Mouse (Mus musculus): ENCODE data around the gene Egflam. TPM values are rescaled to one million over a fixed set of nuclear protein-coding genes. Genes with fewer than 3 reads are reported as not detected.

The Egflam gene
- total RNA-seq, 1 experiment, result 0.54 TPM

DNA sequence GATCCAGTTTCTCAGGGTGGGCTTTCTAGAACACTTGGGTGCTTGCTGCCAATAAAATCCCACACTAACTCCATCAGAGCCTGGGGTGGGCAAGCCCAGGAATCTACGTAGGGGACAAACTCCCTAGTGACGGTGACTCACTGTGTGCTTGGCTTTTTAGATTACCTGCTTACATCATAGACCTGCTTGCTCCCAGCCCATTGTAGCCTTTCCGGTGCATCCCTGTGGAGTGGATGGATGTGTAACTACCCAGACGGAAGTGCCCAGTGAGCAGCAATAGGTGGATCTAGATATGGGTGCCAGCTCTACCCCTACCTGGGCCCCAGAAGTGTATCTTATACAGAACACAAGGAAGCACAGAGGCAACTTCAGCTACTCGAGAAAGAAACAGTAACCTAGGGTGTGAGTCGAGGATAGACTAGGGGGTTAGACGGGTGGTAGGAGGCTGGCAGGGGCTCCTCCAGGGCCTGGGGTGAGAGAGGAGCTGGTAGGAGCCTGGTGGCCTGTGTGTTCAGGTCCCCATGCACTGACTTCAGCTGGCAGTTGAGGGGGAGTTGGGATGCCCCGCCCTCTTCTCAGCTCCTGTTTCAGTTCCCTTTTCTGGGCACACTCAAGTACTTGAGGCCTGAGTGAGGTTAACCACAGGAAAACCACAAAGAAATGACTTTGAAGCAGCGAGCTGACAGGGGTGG, 181.5 kb downstream of the Egflam start:
- H3K9ac ChIP-seq (ENCODE audit: insufficient read depth, low read depth, low read length, poor library complexity, severe bottlenecking), result no peak overlapping the region
- TF ChIP-seq CHD2 (IDR thresholded peaks at IDR 0.05; ENCODE audit: low read depth, low read length) (no peak), HCFC1 (IDR thresholded peaks at IDR 0.05; ENCODE audit: borderline replicate concordance, insufficient read depth, low read length) (no peak), ZC3H11A (IDR thresholded peaks at IDR 0.05; ENCODE audit: borderline replicate concordance, low read depth, low read length) (no peak), ZNF384 (IDR thresholded peaks at IDR 0.05; ENCODE audit: low read depth, low read length) (no peak), MAFK (IDR thresholded peaks at IDR 0.05; ENCODE audit: insufficient read depth, low read depth, low read length) (no peak)
- no peak overlapping the region for H3K27ac ChIP-seq (ENCODE audit: insufficient read depth, low read depth, low read length, poor library complexity, severe bottlenecking)
- no peaks in the 10 kb centered on the region for H3K36me3 ChIP-seq (ENCODE audit: control insufficient read depth, insufficient read depth, low read length, poor library complexity, severe bottlenecking)
- no peak overlapping the region for H3K4me3 ChIP-seq (ENCODE audit: insufficient read depth in 1 of 2, low read depth in 1 of 2, low read length in 2 of 2, poor library complexity in 1 of 2, severe bottlenecking in 1 of 2)
- H3K4me1 ChIP-seq (ENCODE audit: control insufficient read depth in 2 of 2, insufficient read depth in 2 of 2, low read length in 2 of 2, poor library complexity in 1 of 2), result no peaks in the 10 kb centered on the region
- no peak for DNase-seq (ENCODE audit: low read depth, low spot score)
- no peaks in the 10 kb centered on the region for H3K9me3 ChIP-seq (ENCODE audit: control insufficient read depth, insufficient read depth, low read depth, low read length)
- in situ Hi-C loops (cut with MboI; ENCODE audit: low sequenced_read_pairs in 2 of 2, unreplicated experiment in 2 of 2), result loop anchor here in 1 of 2 experiments (25.0 kb wide), 2 partner anchors 304 to 579 kb away; no protein-coding TSS in a partner anchor

DNA sequence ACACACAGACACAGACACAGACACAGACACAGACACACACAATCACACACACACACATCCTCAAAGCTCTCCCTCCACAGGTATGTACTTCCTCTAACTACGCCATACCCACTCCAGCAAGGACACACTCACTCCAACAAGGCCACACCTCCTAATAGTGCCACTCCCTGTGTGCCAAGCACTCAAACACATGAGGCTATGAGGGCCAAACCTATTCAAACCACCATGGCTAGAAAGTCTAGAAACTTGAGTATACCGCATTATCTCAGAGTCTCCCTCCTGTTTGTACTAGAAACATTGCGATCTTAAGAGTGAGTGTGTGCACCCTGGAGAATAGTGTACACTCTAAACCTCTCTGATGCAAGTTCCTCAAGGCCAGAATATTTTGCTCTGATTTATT, 182.3 kb downstream of the Egflam start:
- Histone ChIP-seq H3K4me1 (ENCODE audit: control insufficient read depth in 2 of 2, insufficient read depth in 2 of 2, low read length in 2 of 2, poor library complexity in 1 of 2) (no peaks in the 10 kb centered on the region), H3K9me3 (ENCODE audit: control insufficient read depth, insufficient read depth, low read depth, low read length) (no peaks in the 10 kb centered on the region), H3K9ac (ENCODE audit: insufficient read depth, low read depth, low read length, poor library complexity, severe bottlenecking) (no peak overlapping the region), H3K27ac (ENCODE audit: insufficient read depth, low read depth, low read length, poor library complexity, severe bottlenecking) (no peak overlapping the region), H3K4me3 (ENCODE audit: insufficient read depth in 1 of 2, low read depth in 1 of 2, low read length in 2 of 2, poor library complexity in 1 of 2, severe bottlenecking in 1 of 2) (no peak overlapping the region), H3K36me3 (ENCODE audit: control insufficient read depth, insufficient read depth, low read length, poor library complexity, severe bottlenecking) (no peaks in the 10 kb centered on the region)
- no peak for TF ChIP-seq ZC3H11A (IDR thresholded peaks at IDR 0.05; ENCODE audit: borderline replicate concordance, low read depth, low read length)
- TF ChIP-seq HCFC1 (IDR thresholded peaks at IDR 0.05; ENCODE audit: borderline replicate concordance, insufficient read depth, low read length), result no peak
- no peak for TF ChIP-seq MAFK (IDR thresholded peaks at IDR 0.05; ENCODE audit: insufficient read depth, low read depth, low read length)
- no peak for TF ChIP-seq ZNF384 (IDR thresholded peaks at IDR 0.05; ENCODE audit: low read depth, low read length)
- no peak for TF ChIP-seq CHD2 (IDR thresholded peaks at IDR 0.05; ENCODE audit: low read depth, low read length)
- in situ Hi-C loops (cut with MboI; ENCODE audit: low sequenced_read_pairs in 2 of 2, unreplicated experiment in 2 of 2), result loop anchor here in 1 of 2 experiments (25.0 kb wide), 2 partner anchors 304 to 579 kb away; no protein-coding TSS in a partner anchor
- no peak for DNase-seq (ENCODE audit: low read depth, low spot score)

DNA sequence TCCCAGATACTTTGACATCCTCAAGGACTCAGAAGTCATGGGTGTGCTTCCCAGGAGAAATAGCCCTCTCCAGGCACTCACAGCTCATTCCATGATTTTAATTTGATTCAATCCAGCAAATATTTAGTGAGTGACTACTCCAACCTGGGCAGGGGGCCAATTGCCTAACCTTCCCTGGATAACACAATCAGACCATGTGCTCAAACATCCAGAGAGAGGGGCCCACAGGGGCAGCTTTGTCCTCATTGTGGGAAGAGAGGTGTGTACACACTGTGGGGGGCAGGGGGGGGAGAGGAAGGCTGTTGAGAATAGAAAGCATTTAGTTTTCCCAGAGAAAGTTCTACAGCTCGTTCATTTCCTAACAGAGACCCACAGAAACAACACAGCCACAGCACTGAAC, 184.5 kb downstream of the Egflam start:
- H3K9ac ChIP-seq (ENCODE audit: insufficient read depth, low read depth, low read length, poor library complexity, severe bottlenecking), result no peak overlapping the region
- H3K4me3 ChIP-seq (ENCODE audit: insufficient read depth in 1 of 2, low read depth in 1 of 2, low read length in 2 of 2, poor library complexity in 1 of 2, severe bottlenecking in 1 of 2), result no peak overlapping the region
- no peaks in the 10 kb centered on the region for H3K4me1 ChIP-seq (ENCODE audit: control insufficient read depth in 2 of 2, insufficient read depth in 2 of 2, low read length in 2 of 2, poor library complexity in 1 of 2)
- no peak for DNase-seq (ENCODE audit: low read depth, low spot score)
- TF ChIP-seq MAFK (IDR thresholded peaks at IDR 0.05; ENCODE audit: insufficient read depth, low read depth, low read length), result no peak
- TF ChIP-seq CHD2 (IDR thresholded peaks at IDR 0.05; ENCODE audit: low read depth, low read length), result no peak
- no peak for TF ChIP-seq ZC3H11A (IDR thresholded peaks at IDR 0.05; ENCODE audit: borderline replicate concordance, low read depth, low read length)
- TF ChIP-seq HCFC1 (IDR thresholded peaks at IDR 0.05; ENCODE audit: borderline replicate concordance, insufficient read depth, low read length), result no peak
- TF ChIP-seq ZNF384 (IDR thresholded peaks at IDR 0.05; ENCODE audit: low read depth, low read length), result no peak
- H3K36me3 ChIP-seq (ENCODE audit: control insufficient read depth, insufficient read depth, low read length, poor library complexity, severe bottlenecking), result no peaks in the 10 kb centered on the region
- no peak overlapping the region for H3K27ac ChIP-seq (ENCODE audit: insufficient read depth, low read depth, low read length, poor library complexity, severe bottlenecking)
- H3K9me3 ChIP-seq (ENCODE audit: control insufficient read depth, insufficient read depth, low read depth, low read length), result no peaks in the 10 kb centered on the region
- in situ Hi-C loops (cut with MboI; ENCODE audit: low sequenced_read_pairs in 2 of 2, unreplicated experiment in 2 of 2), result loop anchor here in 1 of 2 experiments (25.0 kb wide), 2 partner anchors 301 to 576 kb away; no protein-coding TSS in a partner anchor

DNA sequence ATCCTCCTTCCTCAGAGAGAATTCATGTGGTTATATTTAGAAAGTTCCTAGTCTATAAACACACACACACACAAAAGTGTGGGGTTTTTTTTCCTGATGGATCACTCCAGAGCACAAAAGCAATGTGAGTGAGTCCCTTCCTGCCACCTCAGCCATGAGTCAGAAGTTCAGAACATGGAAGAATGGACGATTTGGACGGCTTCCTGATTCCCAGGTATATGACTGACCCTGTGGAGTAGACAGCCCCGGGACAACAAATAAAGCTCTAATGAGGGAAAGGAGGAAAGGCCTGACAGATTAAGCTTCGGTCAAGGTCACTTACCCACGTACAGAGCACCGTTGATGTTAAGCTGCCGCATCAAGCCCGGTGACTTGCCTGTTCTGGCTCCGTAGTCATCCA, 190.0 kb downstream of the Egflam start:
- no peak overlapping the region for H3K27ac ChIP-seq (ENCODE audit: insufficient read depth, low read depth, low read length, poor library complexity, severe bottlenecking)
- H3K4me3 ChIP-seq (ENCODE audit: insufficient read depth in 1 of 2, low read depth in 1 of 2, low read length in 2 of 2, poor library complexity in 1 of 2, severe bottlenecking in 1 of 2), result no peak overlapping the region
- in situ Hi-C loops (cut with MboI; ENCODE audit: low sequenced_read_pairs in 2 of 2, unreplicated experiment in 2 of 2), result loop anchor here in 1 of 2 experiments (25.0 kb wide), 2 partner anchors 296 to 571 kb away; no protein-coding TSS in a partner anchor
- no peaks in the 10 kb centered on the region for H3K9me3 ChIP-seq (ENCODE audit: control insufficient read depth, insufficient read depth, low read depth, low read length)
- no peaks in the 10 kb centered on the region; a peak in 1 of 4 replicates for H3K4me1 ChIP-seq (ENCODE audit: control insufficient read depth in 2 of 2, insufficient read depth in 2 of 2, low read length in 2 of 2, poor library complexity in 1 of 2)
- H3K9ac ChIP-seq (ENCODE audit: insufficient read depth, low read depth, low read length, poor library complexity, severe bottlenecking), result no peak overlapping the region
- no peaks in the 10 kb centered on the region for H3K36me3 ChIP-seq (ENCODE audit: control insufficient read depth, insufficient read depth, low read length, poor library complexity, severe bottlenecking)
- TF ChIP-seq ZC3H11A (IDR thresholded peaks at IDR 0.05; ENCODE audit: borderline replicate concordance, low read depth, low read length), result no peak
- TF ChIP-seq ZNF384 (IDR thresholded peaks at IDR 0.05; ENCODE audit: low read depth, low read length), result no peak
- TF ChIP-seq MAFK (IDR thresholded peaks at IDR 0.05; ENCODE audit: insufficient read depth, low read depth, low read length), result no peak
- no peak for TF ChIP-seq HCFC1 (IDR thresholded peaks at IDR 0.05; ENCODE audit: borderline replicate concordance, insufficient read depth, low read length)
- TF ChIP-seq CHD2 (IDR thresholded peaks at IDR 0.05; ENCODE audit: low read depth, low read length), result no peak
- DNase-seq (ENCODE audit: low read depth, low spot score), result no peak

All from ES-E14 (cell line).